Mouse (Mus musculus) lung, embryonic 16.5 days (tissue): ENCODE results near the gene Lrp5. TPM values are rescaled to one million over a fixed set of nuclear protein-coding genes. Genes with fewer than 3 reads are reported as not detected.

Experiments used
- ATAC-seq: fragments of 200-750 bp; cut with Nextera tagmentation; 2 replicates; pipeline ENCODE4 v1.8.0; 2017; ENCODE audit warnings: low read depth, mild to moderate bottlenecking, moderate library complexity
- H3K27ac ChIP-seq: fragments of 300-500 bp; sonication (generic); 2 replicates; pipeline ENCODE4 v1.5.1; 2014; ENCODE audit warnings: mild to moderate bottlenecking, control low read depth, low read length
- H3K27me3 ChIP-seq: fragments of 300-500 bp; sonication (generic); 2 replicates; pipeline ENCODE4 v1.6.1; 2014; ENCODE audit warnings: low read depth, low read length, mixed read lengths; ENCODE audit not compliant: control insufficient read depth, insufficient read depth
- H3K36me3 ChIP-seq: fragments of 300-500 bp; sonication (generic); 2 replicates; pipeline ENCODE4 v1.6.1; 2014; ENCODE audit warnings: low read length; ENCODE audit not compliant: control insufficient read depth, insufficient read depth
- H3K4me1 ChIP-seq: fragments of 300-500 bp; sonication (generic); replicated peaks from 2 replicates; pipeline ENCODE4 v1.6.1; 2014; ENCODE audit warnings: low read length, mixed read lengths; ENCODE audit not compliant: control insufficient read depth, insufficient read depth
- H3K4me2 ChIP-seq: fragments of 300-500 bp; sonication (generic); 2 replicates; pipeline ENCODE4 v1.6.1; 2014; ENCODE audit warnings: low read depth, low read length, control low read depth
- H3K4me3 ChIP-seq: fragments of 300-500 bp; sonication (generic); 2 replicates; pipeline ENCODE4 v1.5.1; 2014; ENCODE audit warnings: mild to moderate bottlenecking, low read length, control low read depth
- H3K9ac ChIP-seq: fragments of 300-500 bp; sonication (generic); 2 replicates; pipeline ENCODE4 v1.6.1; 2014; ENCODE audit warnings: low read length, control low read depth
- H3K9me3 ChIP-seq: fragments of 300-500 bp; sonication (generic); 2 replicates; pipeline ENCODE4 v1.6.1; 2016; ENCODE audit warnings: low read length; ENCODE audit not compliant: control insufficient read depth
- WGBS: fragments of 180-500 bp; shearing (Covaris S2); extraction: QIAGEN DNeasy Blood & Tissue Kit; methylation state at CpG from one replicate; pipeline ENCODE4 v1.1.7; 2014; 5-methylcytosine and 5-hydroxymethylcytosine counted together
- polyA plus RNA-seq: library from polyadenylated mRNA; unstranded; fragments of >200 nt; fragmentation: Nextera tagmentation; extraction: Ambion mirVana; gene quantifications from 2 replicates; pipeline ENCODE4 v1.2.1, GENCODE M21; 2015

Gene Lrp5
- polyA plus RNA-seq, 1 experiment from 2014 or later: 7.8 TPM

GRCm38 (mm10) chr19:3639561-3639960, 46.8 kb downstream of the Lrp5 start:
- no peaks in the 10 kb centered on the region for H3K9me3 ChIP-seq
- ATAC-seq: no peak
- no peak overlapping the region for H3K4me3 ChIP-seq
- H3K4me1 ChIP-seq: peaks cover 40% of the 10 kb centered on the region
- H3K9ac ChIP-seq: no peak overlapping the region
- peaks cover 5% of the 10 kb centered on the region for H3K36me3 ChIP-seq
- H3K27ac ChIP-seq: no peak overlapping the region; the same call in 1 of the 2 replicates
- 87% methylated on average over 7 of the region's 7 CpGs for WGBS
- H3K4me2 ChIP-seq: no peak overlapping the region
- no peaks in the 10 kb centered on the region for H3K27me3 ChIP-seq

- ATAC-seq: peak; percentile 79
Observed at GRCm38 (mm10) chr19:3638698-3639097, 47.7 kb downstream of the Lrp5 start.

GRCm38 (mm10) chr19:3632018-3632417, 54.3 kb downstream of the Lrp5 start:
- ATAC-seq: no peak
- Histone ChIP-seq H3K9ac (no peak overlapping the region), H3K27me3 (no peaks in the 10 kb centered on the region), H3K9me3 (no peaks in the 10 kb centered on the region), H3K4me1 (peaks cover 15% of the 10 kb centered on the region), H3K27ac (no peak overlapping the region), H3K4me2 (no peak overlapping the region), H3K36me3 (peaks cover 31% of the 10 kb centered on the region), H3K4me3 (no peak overlapping the region)
- 77% methylated on average over 7 of the region's 7 CpGs for WGBS

More at GRCm38 (mm10) chr19:3638698-3639097, 47.7 kb downstream of the Lrp5 start:
- Histone ChIP-seq H3K36me3 (peaks cover 3% of the 10 kb centered on the region), H3K27me3 (no peaks in the 10 kb centered on the region), H3K4me3 (no peak overlapping the region), H3K27ac (peak overlapping the region; percentile 75), H3K4me2 (no peak overlapping the region), H3K4me1 (peaks cover 40% of the 10 kb centered on the region), H3K9ac (peak overlapping the region; percentile 32; the same call in 1 of the 2 replicates), H3K9me3 (no peaks in the 10 kb centered on the region)
- 2% methylated on average over 8 of the region's 8 CpGs for whole genome bisulfite sequencing

GRCm38 (mm10) chr19:3631431-3631830, 54.9 kb downstream of the Lrp5 start:
- H3K36me3 ChIP-seq: peaks cover 35% of the 10 kb centered on the region
- no peak overlapping the region for H3K27ac ChIP-seq
- no peaks in the 10 kb centered on the region for H3K27me3 ChIP-seq
- no peaks in the 10 kb centered on the region for H3K9me3 ChIP-seq
- ATAC-seq: no peak
- WGBS: 82% methylated on average over 5 of the region's 5 CpGs
- no peak overlapping the region for H3K9ac ChIP-seq
- H3K4me2 ChIP-seq: no peak overlapping the region
- H3K4me1 ChIP-seq: peaks cover 12% of the 10 kb centered on the region
- no peak overlapping the region for H3K4me3 ChIP-seq

GRCm38 (mm10) chr19:3630486-3630885, 55.9 kb downstream of the Lrp5 start:
- Histone ChIP-seq H3K27me3 (no peaks in the 10 kb centered on the region), H3K4me2 (no peak overlapping the region), H3K4me3 (no peak overlapping the region), H3K4me1 (peaks cover 8% of the 10 kb centered on the region), H3K9me3 (no peaks in the 10 kb centered on the region), H3K27ac (no peak overlapping the region), H3K36me3 (peaks cover 35% of the 10 kb centered on the region), H3K9ac (no peak overlapping the region)
- 78% methylated on average over 5 of the region's 5 CpGs for WGBS
- no peak for ATAC-seq

GRCm38 (mm10) chr19:3630027-3630426, 56.3 kb downstream of the Lrp5 start:
- no peaks in the 10 kb centered on the region for H3K9me3 ChIP-seq
- peaks cover 4% of the 10 kb centered on the region for H3K4me1 ChIP-seq
- H3K36me3 ChIP-seq: peaks cover 35% of the 10 kb centered on the region
- ATAC-seq: no peak
- H3K4me2 ChIP-seq: no peak overlapping the region
- H3K27me3 ChIP-seq: no peaks in the 10 kb centered on the region
- H3K4me3 ChIP-seq: no peak overlapping the region
- WGBS: 96% methylated on average over 20 of the region's 20 CpGs
- no peak overlapping the region for H3K27ac ChIP-seq
- no peak overlapping the region for H3K9ac ChIP-seq

GRCm38 (mm10) chr19:3628223-3628622, 58.1 kb downstream of the Lrp5 start:
- 87% methylated on average over 8 of the region's 8 CpGs for WGBS
- Histone ChIP-seq H3K9me3 (no peaks in the 10 kb centered on the region), H3K4me1 (no peaks in the 10 kb centered on the region), H3K27ac (no peak overlapping the region), H3K36me3 (peaks cover 37% of the 10 kb centered on the region), H3K9ac (no peak overlapping the region), H3K4me2 (no peak overlapping the region), H3K27me3 (no peaks in the 10 kb centered on the region), H3K4me3 (no peak overlapping the region)
- ATAC-seq: no peak

- WGBS: 85% methylated on average over 7 of the region's 7 CpGs
- H3K36me3 ChIP-seq: peaks cover 58% of the 10 kb centered on the region
Observed at GRCm38 (mm10) chr19:3625111-3625510, 61.3 kb downstream of the Lrp5 start.

GRCm38 (mm10) chr19:3623824-3624223, 62.5 kb downstream of the Lrp5 start:
- no peak overlapping the region for H3K27ac ChIP-seq
- no peaks in the 10 kb centered on the region for H3K4me1 ChIP-seq
- H3K36me3 ChIP-seq: peaks cover 59% of the 10 kb centered on the region
- H3K9ac ChIP-seq: no peak overlapping the region
- peak; percentile 67; the same call in 1 of the 2 replicates for ATAC-seq
- H3K27me3 ChIP-seq: no peaks in the 10 kb centered on the region
- peaks cover 6% of the 10 kb centered on the region for H3K9me3 ChIP-seq
- WGBS: 63% methylated on average over 5 of the region's 5 CpGs
- H3K4me3 ChIP-seq: no peak overlapping the region
- no peak overlapping the region for H3K4me2 ChIP-seq

More at GRCm38 (mm10) chr19:3625111-3625510, 61.3 kb downstream of the Lrp5 start:
- H3K4me3 ChIP-seq: no peak overlapping the region
- H3K9me3 ChIP-seq: no peaks in the 10 kb centered on the region
- H3K4me1 ChIP-seq: no peaks in the 10 kb centered on the region
- no peak overlapping the region for H3K4me2 ChIP-seq
- H3K27me3 ChIP-seq: no peaks in the 10 kb centered on the region
- no peak overlapping the region for H3K27ac ChIP-seq
- no peak overlapping the region for H3K9ac ChIP-seq
- ATAC-seq: no peak

- no peak overlapping the region for H3K9ac ChIP-seq
- no peak for ATAC-seq
Observed at GRCm38 (mm10) chr19:3623294-3623693, 63.1 kb downstream of the Lrp5 start.

More at GRCm38 (mm10) chr19:3623294-3623693, 63.1 kb downstream of the Lrp5 start:
- no peaks in the 10 kb centered on the region for H3K4me1 ChIP-seq
- peaks cover 6% of the 10 kb centered on the region for H3K9me3 ChIP-seq
- H3K36me3 ChIP-seq: peaks cover 55% of the 10 kb centered on the region
- WGBS: 93% methylated on average over 4 of the region's 4 CpGs
- no peak overlapping the region for H3K4me3 ChIP-seq
- H3K4me2 ChIP-seq: no peak overlapping the region
- H3K27ac ChIP-seq: no peak overlapping the region
- H3K27me3 ChIP-seq: no peaks in the 10 kb centered on the region
